8 mouse cellular contexts compared by ENCODE assay signal in the genomic region with DNA sequence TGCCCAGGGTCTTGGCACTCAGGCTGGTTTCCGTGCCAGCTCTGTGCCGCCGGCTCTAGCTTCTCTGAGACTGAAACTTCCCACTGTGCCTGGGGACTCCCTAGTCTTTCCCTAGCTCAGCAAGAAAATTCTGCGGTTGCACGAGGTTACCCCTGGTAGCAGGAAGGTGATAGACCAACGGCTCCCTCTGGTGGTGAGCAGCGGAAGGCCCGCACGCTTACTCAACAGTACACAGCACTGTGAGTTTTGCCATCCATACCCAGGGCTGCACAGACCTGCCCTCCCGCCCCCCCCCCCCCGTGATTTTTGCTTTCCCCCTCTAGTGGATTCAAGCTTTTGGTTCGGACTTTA. TPM values are rescaled to one million over a fixed set of nuclear protein-coding genes. Genes with fewer than 3 reads are reported as not detected.
DNase-seq lines count a peak whose midpoint lies in the region; ATAC-seq lines count a peak whose summit lies in the region.

No protein-coding gene starts in this region.

- peaks cover 62% of the 10 kb centered on the region for H3K4me1 ChIP-seq in intestine, embryonic 15.5 days (replicated peaks)
- H3K4me1 ChIP-seq in midbrain, embryonic 10.5 days = peaks cover 50% of the 10 kb centered on the region

- no peaks in the 10 kb centered on the region for H3K27me3 ChIP-seq in intestine, embryonic 15.5 days (replicated peaks)
- peaks cover under 1% of the 10 kb centered on the region for H3K27me3 ChIP-seq in midbrain, embryonic 10.5 days (ENCODE audit: low read depth, poor library complexity, severe bottlenecking)

- under 1% methylated on average over 12 of the region's 12 CpGs for WGBS in intestine, embryonic 15.5 days
- 2% methylated on average over 12 of the region's 12 CpGs for WGBS in midbrain, embryonic 10.5 days

- peak overlapping the region; percentile 78 for H3K27ac ChIP-seq in intestine, embryonic 15.5 days
- H3K27ac ChIP-seq in midbrain, embryonic 10.5 days (replicated peaks) = peak overlapping the region; percentile 34; the same call in 1 of the 2 replicates

- DNase-seq in adipocyte (ENCODE audit: low spot score) = peak; percentile 92
- DNase-seq in embryo, embryonic 10.5 days (ENCODE audit: low spot score) = peak; percentile 93
- peak; percentile 91 to 92 for DNase-seq in gastrocnemius, postnatal 36 days
- peak; percentile 82 to 88 for DNase-seq in left cerebral cortex, postnatal 36 days (ENCODE audit: low spot score in 2 of 2)
- DNase-seq in midbrain, embryonic 10.5 days (ENCODE audit: low spot score) = peak; percentile 90
- DNase-seq in right cerebral cortex, postnatal 36 days (ENCODE audit: low spot score in 2 of 2) = peak; percentile 82 to 87
- DNase-seq in yolk sac, embryonic 10.5 days (ENCODE audit: low spot score) = peak; percentile 84

- H3K9ac ChIP-seq in intestine, embryonic 15.5 days = 0 out of 2 replicates have a peak overlapping the region, but pooled peaks have one; percentile 0

- intact Hi-C loops in gastrocnemius, postnatal 36 days (cut with DNase I) = loop anchor here (1.0 kb wide), 1 partner anchor 32 kb away; the partner anchor contains the start of gene Pxn
- intact Hi-C loops in left cerebral cortex, postnatal 36 days (cut with DNase I) = loop anchor here (1.0 kb wide), 1 partner anchor 32 kb away; the partner anchor contains the start of gene Pxn

- H3K4me2 ChIP-seq in intestine, embryonic 15.5 days (replicated peaks) = peak overlapping the region; percentile 42

- H3K4me3 ChIP-seq in intestine, embryonic 15.5 days (replicated peaks) = no peak overlapping the region
- peak overlapping the region; percentile 19; the same call in 1 of the 2 replicates for H3K4me3 ChIP-seq in midbrain, embryonic 10.5 days

- no peaks in the 10 kb centered on the region for H3K9me3 ChIP-seq in intestine, embryonic 15.5 days
- H3K9me3 ChIP-seq in midbrain, embryonic 10.5 days (replicated peaks) = no peaks in the 10 kb centered on the region

- H3K36me3 ChIP-seq in intestine, embryonic 15.5 days = no peaks in the 10 kb centered on the region
- H3K36me3 ChIP-seq in midbrain, embryonic 10.5 days = no peaks in the 10 kb centered on the region

- peak; percentile 67 for ATAC-seq in intestine, embryonic 15.5 days

RNA-seq across cellular contexts. Expression of gene Rplp0, which starts 20.6 kb away (rescaled TPM):
- total RNA-seq in gastrocnemius, postnatal 36 days (2021) = 100 to 1,000 TPM; 533 to 598 TPM
- polyA plus RNA-seq in intestine, embryonic 15.5 days (2015; fragmentation: Nextera tagmentation; extraction: Ambion mirVana) = 1,607 and 1,644 TPM in 2 replicates
- total RNA-seq in left cerebral cortex, postnatal 36 days (2021) = 100 to 1,000 TPM; 173 to 213 TPM
- polyA plus RNA-seq in midbrain, embryonic 10.5 days (2016; fragmentation: Nextera tagmentation; extraction: Ambion mirVana) = 1,126 and 1,338 TPM in 2 replicates

RNA-seq across cellular contexts. Expression of gene Gcn1l1, which starts 26.4 kb away (rescaled TPM):
- 10 to 100 TPM; 25.5 to 28.8 TPM for total RNA-seq in gastrocnemius, postnatal 36 days (2021)
- 31.8 and 34.7 TPM in 2 replicates for polyA plus RNA-seq in intestine, embryonic 15.5 days (2015; fragmentation: Nextera tagmentation; extraction: Ambion mirVana)
- 10 to 100 TPM; 61.2 to 69.0 TPM for total RNA-seq in left cerebral cortex, postnatal 36 days (2021)
- 52.5 and 61.2 TPM in 2 replicates for polyA plus RNA-seq in midbrain, embryonic 10.5 days (2016; fragmentation: Nextera tagmentation; extraction: Ambion mirVana)

RNA-seq across cellular contexts. Expression of gene Pxn, which starts 32.2 kb away (rescaled TPM):
- total RNA-seq in gastrocnemius, postnatal 36 days (2021) = 10 to 100 TPM; 78.1 to 80.7 TPM
- polyA plus RNA-seq in intestine, embryonic 15.5 days (2015; fragmentation: Nextera tagmentation; extraction: Ambion mirVana) = 56.9 and 58.2 TPM in 2 replicates
- total RNA-seq in left cerebral cortex, postnatal 36 days (2021) = 10 to 100 TPM; 15.1 to 24.7 TPM
- polyA plus RNA-seq in midbrain, embryonic 10.5 days (2016; fragmentation: Nextera tagmentation; extraction: Ambion mirVana) = 27.9 and 28.9 TPM in 2 replicates

RNA-seq across cellular contexts. Expression of gene Sirt4, which starts 54.1 kb away (rescaled TPM):
- 10 to 100 TPM; 11.2 to 12.2 TPM for total RNA-seq in gastrocnemius, postnatal 36 days (2021)
- 18.6 and 19.8 TPM in 2 replicates for polyA plus RNA-seq in intestine, embryonic 15.5 days (2015; fragmentation: Nextera tagmentation; extraction: Ambion mirVana)
- total RNA-seq in left cerebral cortex, postnatal 36 days (2021) = 10 to 100 TPM; 19.7 to 51.7 TPM
- polyA plus RNA-seq in midbrain, embryonic 10.5 days (2016; fragmentation: Nextera tagmentation; extraction: Ambion mirVana) = 15.2 and 17.0 TPM in 2 replicates
